Mouse (Mus musculus): Measurements from ENCODE around the gene Med24. TPM values are rescaled to one million over a fixed set of nuclear protein-coding genes. Genes with fewer than 3 reads are reported as not detected.
A peak's percentile ranks its signal among the peaks of the same experiment; 100 is the strongest.

Med24 gene
- total RNA-seq (2021) = 10 to 100 TPM; 40.4 to 58.0 TPM
- long read RNA-seq, experiment 1, partial matches to known transcripts = 8 of 17 reads
- long read RNA-seq, experiment 1, other reads (novel, unspliced or antisense) = 7 of 17 reads
- long read RNA-seq, experiment 2, transcript Med24-201 (26 exons, 3,410 nt) = major isoform, 7 of 23 reads
- long read RNA-seq, experiment 2, partial matches to known transcripts = 7 of 23 reads
- long read RNA-seq, experiment 2, other reads (novel, unspliced or antisense) = 9 of 23 reads

DNA sequence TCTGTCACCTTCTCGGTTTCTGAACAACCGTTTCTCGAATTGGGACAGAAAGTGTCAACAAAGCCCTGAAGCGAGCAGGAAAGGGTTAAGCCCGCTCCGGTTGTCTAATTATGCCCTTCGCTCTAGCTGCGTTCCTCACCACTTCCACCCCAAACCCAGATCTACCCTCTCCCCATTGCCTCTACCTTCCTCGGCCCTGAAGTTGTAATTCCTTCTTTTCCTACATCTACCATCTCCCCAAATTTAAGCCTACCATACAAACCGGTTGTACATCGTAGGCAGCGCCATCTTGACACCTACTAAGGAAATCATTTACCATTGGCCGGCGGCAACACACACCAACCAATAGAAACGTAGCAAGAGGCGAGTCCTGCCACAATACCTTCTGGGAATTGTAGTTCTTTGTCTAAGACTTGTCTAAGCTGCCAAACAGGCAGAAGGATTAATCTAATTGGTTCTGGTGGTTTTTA, at the start of gene Med24:
TSS of gene Med24 (minus strand) at position 317 of the 470 bp plus-strand sequence.
- peak; percentile 86 for DNase-seq

DNA sequence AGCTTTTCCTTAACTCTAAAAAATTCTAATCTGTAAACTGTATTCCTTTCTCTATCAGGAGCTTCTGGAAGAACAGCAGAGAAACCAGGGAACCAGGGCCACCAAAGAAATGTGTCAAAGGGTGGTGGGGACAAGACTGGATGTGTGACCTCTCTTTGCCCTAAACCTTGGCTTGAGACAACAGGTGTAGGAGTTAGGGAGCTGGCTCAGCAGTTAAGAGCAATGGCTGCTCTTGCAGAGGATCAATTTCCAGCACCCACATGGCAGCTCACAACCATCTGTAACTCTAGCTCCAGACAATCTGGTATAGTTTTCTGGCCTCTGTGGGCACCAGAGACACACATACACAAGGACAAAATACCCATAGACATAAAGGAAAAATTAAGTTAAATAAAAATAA, 48.7 kb upstream of the Med24 start:
- DNase-seq = no peak

DNA sequence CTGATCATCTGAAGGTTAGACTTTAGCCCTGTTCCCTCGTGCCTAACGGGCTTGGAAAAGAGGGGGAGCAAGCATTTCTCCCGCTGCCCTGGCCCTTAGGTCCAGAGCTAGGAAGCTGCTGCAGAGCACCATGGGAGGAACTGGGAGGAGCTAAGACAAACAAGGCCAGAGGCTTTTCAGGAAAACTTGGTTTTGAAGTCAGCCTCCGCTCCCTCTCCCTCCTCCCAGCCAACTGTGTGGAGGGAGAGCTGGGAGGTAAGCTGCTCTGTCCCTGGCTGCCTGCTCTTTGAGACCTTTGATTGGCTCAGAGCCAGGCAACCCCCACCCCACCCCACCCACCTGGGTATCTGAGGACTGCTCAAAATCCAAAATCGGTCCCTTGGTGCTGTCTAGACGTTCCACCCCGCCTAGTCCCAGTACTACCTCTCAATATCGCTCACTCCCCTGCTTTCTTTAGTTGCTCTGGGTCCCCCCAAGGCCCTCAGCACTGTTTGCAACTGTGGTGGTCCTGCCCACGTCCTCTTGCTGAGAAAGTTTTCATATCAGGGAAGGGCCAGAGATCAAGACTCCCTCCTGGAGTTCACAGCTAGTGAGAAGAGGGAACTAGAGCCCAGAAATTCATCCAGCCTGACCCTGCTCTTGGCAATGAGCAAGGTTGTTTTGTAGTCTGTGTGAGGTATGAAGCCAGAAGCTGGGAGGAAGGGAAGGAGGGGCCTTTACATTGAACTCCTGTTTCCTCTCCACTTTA, 47.8 kb upstream of the Med24 start:
- DNase-seq = peak; percentile 80

DNA sequence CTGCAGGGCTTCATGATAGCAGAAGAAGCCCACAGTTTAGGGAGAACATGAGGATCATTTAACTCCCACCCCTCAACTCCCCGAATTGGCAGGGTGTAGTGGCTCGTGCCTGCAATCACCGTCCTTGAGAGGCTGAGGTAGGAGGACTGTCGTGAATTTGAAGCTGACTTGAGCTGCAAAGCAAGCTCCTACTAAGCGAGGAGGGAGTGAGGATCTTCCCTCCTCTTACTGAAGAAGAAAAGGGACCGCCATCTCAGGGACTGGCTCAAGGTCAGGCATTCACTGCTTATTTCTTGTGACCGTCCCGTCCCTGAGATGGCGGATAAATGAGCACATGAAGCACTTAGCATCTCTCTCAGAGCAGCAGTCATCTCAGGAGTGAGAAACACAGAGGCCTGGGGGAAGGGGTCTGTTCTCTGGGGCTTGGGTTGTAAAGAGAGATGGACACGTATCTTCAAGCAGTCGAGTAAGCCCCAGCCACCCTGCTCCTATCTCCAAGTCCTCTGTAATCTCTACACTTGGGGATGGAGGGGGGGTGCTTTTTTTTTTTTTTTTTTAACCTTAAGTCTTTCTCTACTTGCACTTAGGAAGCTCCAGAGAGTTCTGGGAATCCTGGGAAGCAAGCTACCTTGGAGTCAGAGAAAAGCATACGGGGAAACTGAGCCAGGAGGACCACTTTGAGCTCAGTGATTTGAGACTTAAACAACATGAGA, 47.0 kb upstream of the Med24 start:
- DNase-seq = no peak

DNA sequence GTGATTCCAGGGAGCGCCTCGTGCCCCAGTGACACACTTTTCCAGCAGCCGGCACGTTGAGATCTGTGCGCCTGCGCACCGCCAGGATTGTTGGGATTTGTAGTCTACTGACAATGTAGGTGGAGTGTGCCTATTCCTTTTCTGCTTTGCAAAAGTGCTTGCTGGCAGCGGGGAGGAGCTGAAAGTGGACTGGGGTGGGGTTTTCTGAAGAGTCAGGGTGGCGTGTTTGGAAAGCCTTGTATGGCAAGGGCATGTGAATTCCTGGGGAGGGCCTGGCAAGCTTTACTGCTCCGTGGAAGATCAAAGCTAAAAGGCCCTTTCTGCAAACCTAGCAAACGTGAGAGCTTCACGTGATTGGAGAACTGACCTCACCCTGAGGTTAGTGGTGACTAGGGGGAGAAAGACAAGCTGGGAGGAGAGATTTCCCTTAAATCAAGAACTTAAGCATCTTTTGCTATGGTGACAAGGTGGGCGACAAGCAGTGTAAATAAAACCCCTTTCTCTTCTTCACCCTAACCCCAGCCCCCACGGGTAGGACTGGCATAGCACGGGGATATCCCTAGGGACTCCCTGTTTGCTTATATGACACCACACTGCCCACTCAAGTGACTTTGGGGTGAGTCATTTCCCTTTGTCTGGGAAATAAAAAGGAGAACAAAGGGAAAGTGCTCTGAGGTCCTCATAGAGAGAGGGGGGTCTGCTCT, 46.3 kb upstream of the Med24 start:
- peak; percentile 99 for DNase-seq

DNA sequence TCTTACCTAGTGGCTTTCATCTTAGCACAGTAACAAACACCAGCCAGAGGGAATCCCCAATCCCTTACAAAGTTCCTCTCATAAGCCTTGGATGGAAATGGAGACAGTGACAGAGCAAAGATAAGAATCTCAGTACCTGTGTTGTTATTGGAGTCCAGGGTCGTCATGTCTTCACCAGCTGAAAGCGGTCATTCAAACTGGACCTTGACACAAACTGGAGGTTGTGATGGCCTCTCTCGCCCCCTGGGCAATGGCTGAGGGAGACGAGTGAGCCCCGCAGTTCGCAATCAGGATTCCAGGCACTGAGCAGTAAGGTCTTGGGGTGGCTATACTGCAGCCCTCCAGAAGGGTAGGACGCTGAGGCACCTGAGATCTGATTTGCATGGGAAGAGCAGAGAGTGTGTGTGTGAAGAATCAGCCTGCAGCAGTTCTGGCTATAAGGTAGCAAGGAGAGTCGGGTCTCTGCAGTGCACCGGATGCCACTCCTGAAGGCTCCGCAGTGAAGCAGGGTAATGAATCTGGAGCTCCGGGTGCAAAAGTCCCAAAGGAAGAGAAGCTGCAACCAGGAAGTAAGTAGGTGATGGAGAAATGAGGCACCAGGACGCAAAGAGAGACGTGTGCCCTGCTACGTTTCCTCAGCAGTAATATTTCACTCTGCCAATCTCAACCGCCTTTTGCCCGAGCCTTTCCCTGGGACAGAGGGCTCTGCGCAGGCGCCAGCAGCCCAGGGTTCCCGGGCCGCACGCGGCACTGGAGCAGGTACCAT, 45.5 kb upstream of the Med24 start, which contains the start of gene Nr1d1:
TSS of gene Nr1d1 (minus strand) at position 752 of the 766 bp plus-strand sequence.
- no peak for DNase-seq

DNA sequence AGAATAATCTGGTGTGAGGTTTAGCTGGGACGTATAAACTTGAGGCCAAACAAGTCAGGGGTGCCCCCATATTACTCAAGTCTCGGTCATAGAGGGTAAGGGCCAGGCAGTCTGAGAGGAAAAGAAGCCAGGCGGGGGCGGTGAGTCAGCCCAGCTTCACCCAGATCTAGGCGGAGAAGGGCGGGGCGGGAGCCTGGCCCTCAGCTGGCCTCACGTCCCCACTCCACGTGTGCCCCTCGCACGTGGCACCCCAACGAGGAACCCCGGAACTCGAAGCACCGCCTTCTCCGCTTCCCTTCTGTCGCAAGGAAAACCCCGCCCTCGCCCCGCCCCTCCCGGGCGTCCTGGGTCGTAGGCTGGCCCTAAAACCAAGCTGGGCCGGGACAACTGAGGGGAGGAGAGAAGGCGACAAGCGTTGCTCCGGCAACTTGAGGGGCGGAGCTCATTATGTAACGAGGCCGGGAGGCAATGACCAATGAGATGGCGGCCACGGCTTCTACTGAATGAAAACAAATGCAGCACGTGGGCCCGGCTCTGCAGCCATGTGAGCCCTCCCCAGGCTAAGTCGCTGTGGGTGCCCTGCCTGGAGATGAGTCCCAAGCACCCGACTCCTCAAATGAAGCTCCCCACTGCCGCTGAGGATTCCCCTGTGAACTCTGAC, 44.5 kb upstream of the Med24 start:
- peak; percentile 100 for DNase-seq

DNA sequence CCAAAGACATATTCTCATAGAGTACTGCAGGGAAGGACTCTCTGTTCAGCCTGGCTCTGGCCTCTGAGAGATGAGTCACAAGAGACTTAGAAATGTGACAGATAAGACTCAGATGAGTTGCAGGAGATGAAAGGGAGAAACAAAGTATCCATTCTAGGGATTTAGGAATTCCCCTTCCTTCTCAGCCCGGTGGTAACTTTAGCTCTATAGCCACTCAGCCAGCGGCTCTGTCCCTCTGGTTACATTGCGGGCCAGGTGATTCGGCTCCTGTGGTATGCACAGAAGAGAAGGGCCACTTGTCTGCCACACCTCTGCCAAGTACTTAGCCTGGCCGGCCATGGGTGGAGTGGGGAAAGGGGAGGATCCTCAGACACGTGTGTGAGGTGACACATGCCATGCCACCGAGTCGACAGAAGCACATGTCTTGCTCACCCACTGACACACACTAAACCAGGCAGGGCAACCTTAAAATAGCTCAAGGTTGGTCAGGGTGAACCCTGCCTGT, 43.5 kb upstream of the Med24 start:
- DNase-seq = peak; percentile 76

DNA sequence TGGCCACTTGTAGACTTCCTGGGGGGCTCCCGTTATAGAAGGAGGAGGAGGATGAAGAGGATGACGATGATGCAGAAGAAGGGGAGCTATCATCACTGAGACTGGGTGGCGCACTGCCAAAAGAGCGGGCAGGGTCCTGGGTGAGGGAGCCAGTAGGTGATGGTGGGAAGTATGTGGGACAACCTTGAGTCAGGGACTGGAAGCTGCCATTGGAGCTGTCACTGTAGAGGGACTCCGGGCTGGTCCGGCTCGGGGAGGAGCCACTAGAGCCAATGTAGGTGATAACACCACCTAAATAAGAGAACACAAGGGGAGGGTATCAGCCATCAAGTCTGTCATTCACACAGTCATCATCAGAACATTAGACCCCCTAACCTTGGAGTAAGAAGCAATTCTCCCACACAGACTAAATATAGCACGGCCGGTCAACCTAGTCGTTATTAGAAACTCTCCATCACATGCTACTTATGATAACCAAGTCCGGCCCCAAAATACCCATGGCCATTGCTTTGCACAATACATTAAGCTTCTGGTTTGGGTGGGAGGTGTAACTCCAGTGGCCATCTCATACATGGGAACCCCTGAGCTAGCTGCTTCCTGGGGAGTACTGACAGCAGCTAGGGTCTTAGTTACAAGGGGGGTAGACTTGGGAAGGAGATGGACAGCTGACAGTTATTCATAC, 42.8 kb upstream of the Med24 start:
- peak; percentile 49 for DNase-seq

DNA sequence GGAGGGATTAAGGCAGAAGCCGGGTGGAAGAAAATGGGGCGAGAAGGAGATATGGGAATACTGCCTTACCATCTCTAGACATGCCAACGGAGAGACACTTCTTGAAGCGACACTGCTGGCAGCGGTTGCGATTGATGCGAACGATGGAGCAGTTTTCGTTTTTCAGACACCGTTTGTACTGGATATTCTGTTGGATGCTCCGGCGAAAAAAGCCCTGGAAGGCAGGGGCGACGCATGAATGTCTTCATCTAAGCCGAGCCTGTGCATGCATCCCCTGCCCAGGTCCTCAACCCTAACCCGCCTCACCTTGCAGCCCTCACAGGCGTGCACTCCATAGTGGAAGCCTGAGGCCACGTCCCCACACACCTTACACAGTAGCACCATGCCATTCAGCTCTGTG, 41.9 kb upstream of the Med24 start:
- no peak for DNase-seq

DNA sequence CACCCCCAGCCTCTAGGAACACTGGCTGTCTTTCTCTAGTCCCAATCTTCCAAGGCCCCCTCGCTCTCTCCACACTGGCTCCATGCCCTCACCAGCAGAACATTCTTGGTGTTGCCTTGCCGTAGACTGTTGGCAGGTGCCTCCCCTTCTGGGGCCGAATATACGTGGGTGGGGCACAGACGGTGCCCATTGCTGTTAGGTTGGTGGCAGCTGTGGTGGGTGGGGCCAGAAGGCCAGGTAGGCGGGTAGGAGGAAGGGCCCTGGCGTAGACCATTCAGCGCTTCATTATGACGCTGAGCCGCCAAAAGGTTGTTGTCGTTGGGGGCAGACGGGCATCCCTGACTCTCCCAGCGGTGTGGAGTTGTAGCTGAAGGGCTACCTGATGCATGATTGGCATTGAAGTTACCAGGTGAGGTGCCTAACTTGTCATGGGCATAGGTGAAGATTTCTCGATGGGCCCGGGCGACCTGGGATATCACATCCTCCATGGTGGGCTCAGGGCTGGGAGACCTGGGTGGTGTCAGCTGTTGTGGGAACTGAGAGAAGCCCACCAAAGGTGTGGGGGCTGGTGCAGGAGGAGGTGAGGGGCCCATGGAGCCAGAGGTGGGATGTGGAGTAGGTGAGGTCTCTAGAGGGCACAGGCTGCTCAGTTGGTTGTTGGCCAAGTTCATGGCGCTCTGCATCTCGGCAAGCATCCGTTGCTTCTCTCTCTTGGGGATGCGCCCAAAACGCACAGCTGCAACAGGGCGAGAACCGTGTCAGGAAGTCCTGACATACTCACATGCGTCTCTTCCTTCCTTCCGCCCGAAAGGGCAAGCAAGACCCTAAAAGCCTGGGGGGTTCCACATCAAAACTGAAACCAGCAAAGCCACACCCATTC, 41.1 kb upstream of the Med24 start:
- no peak for DNase-seq

DNA sequence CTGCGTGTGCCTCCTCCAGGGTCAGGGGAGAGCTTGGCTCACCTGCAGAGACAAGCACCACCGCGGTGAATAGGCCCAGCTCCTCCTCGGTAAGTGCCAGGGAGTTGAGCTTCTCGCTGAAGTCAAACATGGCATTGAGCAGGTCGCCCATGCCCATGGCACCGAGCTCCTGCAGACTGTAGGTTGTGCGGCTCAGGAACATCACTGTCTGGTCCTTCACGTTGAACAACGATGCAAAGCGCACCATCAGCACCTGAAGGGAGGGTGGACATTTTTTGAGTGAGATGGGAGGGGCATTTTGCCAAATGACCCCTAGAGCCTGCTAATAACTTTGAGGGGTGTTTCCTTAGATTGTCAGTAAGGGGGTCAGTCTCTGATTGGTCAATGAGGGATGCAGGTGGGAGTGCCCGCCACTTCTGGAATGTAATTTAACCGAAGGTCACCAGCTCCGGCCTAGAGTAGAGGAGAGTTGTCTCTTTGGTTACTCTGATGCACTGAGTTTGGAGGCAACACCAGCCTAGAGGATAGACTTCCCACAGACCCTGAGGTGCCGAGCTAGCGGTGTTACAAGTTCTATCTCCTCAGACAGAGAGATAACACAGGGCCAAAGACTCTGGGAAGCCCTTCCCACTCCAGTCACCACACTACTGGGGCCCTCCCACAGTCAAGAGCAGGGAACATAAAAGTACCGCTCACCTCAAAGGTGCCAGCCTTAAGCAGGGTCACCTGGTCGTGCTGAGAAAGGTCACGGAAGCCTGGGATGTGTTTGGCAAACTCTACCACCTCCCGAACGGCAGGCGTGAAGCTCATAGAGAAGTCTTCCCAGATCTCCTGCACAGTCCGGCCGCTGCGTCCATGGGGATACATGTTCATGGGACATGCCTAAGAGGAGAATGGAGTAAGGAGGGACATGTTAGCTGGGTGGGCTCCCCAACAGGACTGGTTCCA, 40.0 kb upstream of the Med24 start:
- no peak for DNase-seq

DNA sequence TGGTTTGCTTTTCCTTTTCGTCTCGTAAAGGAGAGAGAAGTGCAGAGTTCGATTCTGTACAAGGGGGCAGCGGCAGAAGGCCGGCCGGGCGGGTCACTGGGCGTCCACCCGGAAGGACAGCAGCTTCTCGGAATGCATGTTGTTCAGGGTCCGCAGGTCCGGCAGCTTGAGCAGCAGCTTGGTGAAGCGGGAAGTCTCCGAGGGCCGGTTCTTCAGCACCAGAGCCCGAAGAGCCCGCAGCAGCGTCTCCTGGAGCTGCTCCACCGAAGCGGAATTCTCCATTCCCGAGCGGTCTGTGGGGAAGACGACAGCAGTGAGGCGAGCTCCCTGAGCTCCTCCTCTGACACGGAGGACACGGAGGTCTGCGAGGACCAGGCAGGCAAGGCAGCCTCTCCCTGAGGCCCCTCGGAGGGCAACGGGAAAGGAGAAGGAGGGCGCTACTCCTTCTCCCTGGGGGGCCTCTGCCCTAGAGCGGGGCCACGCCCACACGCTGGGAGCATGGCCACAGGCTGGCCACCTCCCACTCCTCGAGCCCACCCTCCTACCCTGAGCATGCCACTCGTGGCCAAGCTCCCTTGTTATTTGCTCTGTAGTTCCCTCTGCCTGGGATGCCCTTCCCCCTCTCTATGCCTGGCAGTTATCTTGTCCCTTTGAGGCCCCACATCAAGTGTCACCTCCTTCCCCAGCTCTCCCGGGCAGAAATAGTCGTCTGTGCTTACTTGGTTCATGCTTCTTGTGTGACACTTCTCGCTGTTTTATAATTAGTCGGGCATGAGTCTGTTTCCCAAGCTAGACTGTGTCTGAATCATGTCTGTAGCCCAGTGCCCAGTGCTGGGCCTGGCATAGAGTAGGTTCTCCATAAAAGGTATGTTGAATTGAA, 39.1 kb upstream of the Med24 start:
- no peak for DNase-seq

DNA sequence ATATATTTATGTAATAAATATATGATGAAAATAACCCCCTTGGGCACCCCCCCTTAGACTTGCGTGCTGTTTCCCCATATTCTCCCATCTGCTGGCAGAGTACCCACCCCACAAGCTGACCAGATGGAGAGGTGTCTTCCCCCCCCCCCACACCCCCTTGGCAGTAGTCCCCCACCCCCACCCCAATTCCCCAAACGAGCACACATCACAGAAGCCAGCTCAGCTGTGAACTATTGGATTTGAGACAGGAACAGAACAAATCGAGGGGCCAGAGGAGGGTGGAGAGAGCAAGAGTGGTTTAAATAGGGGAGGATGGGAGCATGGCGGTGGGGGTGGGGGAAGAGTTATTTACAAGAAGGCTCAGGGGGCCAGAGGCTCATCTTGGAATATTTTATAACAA, 38.5 kb upstream of the Med24 start:
- no peak for DNase-seq

DNA sequence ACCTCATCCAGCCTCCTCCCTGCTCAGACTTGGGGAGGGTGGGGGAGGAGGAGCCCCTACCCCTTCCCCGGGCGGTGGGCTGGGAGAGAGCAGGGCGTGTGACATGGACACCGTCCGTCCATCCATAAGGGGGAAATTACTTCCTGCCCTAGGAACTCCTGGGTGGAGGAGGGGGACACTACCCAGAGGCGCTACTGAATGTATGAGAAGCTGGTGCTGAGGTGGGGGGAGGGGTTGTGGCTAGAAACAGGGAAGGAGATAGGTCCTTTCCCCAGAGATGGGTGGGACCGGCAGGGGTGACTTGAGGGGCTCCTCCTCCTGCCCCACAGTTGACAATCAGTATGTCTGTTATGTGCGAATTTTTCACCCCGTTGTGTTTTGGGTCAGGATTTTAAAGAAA, 38.0 kb upstream of the Med24 start:
- no peak for DNase-seq

DNA sequence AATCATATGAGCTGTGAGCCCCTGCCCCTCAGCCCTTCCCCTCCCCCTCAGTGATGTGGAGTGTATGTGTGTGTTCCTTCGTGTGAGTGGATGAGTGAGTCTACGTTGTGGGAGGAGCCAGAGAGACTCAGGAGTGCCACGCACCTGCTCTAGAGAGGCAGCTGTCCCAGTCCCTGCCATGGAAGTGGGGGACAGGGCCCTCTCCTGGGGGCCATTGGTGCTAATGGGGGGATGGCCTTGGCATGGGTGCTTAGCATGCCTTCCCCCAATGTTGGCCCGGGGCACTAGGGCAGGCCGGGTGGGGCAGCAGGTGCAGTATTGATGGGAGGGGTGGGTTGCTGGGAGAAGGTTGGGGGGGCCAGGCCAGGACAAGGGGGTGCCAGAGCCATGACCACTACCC, 37.6 kb upstream of the Med24 start:
- no peak for DNase-seq

DNA sequence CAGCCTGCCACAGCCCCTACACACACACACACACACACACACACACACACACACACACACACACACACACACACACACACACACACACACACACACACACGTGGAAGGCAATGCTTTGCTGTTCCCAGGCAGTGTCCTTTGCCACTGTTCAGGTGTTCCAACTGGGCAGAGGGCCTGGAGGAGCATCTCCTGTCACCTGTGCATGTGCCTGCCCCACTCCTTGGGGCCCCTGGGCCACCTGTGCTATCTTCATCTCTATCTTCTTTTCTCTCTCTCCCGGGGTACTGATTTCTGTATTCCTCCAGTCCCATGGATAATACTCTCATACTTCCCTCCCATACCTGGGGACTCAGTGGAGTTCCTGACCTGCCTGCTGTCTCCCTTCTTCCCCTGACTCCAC, 37.1 kb upstream of the Med24 start:
- DNase-seq = no peak
